Mouse (Mus musculus): ENCODE results near the gene Vmn1r114. TPM values are rescaled to one million over a fixed set of nuclear protein-coding genes. Genes with fewer than 3 reads are reported as not detected.
"Not testable (repeated sequence)": the region's sequence is repeated elsewhere in the genome, so short reads cannot be mapped to it uniquely, and the experiment has no call there.

The Vmn1r114 gene
- polyA plus RNA-seq (2014; fragmentation: Nextera tagmentation; extraction: Ambion mirVana) = not detected in 2 replicates

DNA sequence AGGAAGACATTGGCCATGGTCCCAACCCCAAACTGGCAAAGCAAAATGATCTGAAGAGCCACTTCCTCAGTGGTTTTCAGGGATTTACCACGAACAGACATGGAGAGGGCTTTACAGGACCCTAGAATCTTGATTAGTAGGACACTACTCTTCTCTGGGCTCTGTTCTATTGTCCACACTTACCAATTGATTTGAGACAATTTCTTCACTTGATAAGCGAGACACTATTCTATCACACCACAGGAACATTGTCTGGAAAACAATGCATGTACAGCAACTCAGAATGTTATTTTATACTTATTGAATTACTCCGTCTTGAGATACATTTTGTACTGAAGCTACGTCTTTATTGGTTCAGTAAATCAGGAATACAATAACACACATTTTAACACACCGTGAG lies at the start of gene Vmn1r114:
Vmn1r114 (minus strand) TSS at position 101 of the 400 bp plus-strand sequence.
- no CpG with 5 or more reads among the region's 5 CpGs for WGBS
- not testable (repeated sequence) for H3K36me3 ChIP-seq (ENCODE audit: control insufficient read depth, insufficient read depth, low read length); H3K9ac ChIP-seq (ENCODE audit: low read length); H3K27ac ChIP-seq (ENCODE audit: low read depth, low read length); DNase-seq (ENCODE audit: low spot score); H3K4me2 ChIP-seq (ENCODE audit: low read length); H3K9me3 ChIP-seq (replicated peaks; ENCODE audit: control insufficient read depth, low read length); H3K4me3 ChIP-seq (ENCODE audit: low read depth, low read length); H3K4me1 ChIP-seq (ENCODE audit: control insufficient read depth, insufficient read depth, low read length); ATAC-seq; H3K27me3 ChIP-seq (replicated peaks; ENCODE audit: control insufficient read depth, insufficient read depth, low read length)

GRCm38 (mm10) chr7:20844885-20845284 lies 32.9 kb upstream of the Vmn1r114 start, which contains the start of gene Vmn1r115:
TSS of gene Vmn1r115 (minus strand) at chr7:20844985.
- H3K4me2 ChIP-seq (ENCODE audit: low read length); H3K4me3 ChIP-seq (ENCODE audit: low read depth, low read length); H3K4me1 ChIP-seq (ENCODE audit: control insufficient read depth, insufficient read depth, low read length); H3K27me3 ChIP-seq (replicated peaks; ENCODE audit: control insufficient read depth, insufficient read depth, low read length); H3K9me3 ChIP-seq (replicated peaks; ENCODE audit: control insufficient read depth, low read length); H3K27ac ChIP-seq (ENCODE audit: low read depth, low read length); DNase-seq (ENCODE audit: low spot score); ATAC-seq; H3K9ac ChIP-seq (ENCODE audit: low read length); H3K36me3 ChIP-seq (ENCODE audit: control insufficient read depth, insufficient read depth, low read length): not testable (repeated sequence)
- 92% methylated on average over 1 of the region's 3 CpGs for WGBS

GRCm38 (mm10) chr7:20786985-20787384 lies 25.0 kb downstream of the Vmn1r114 start, which contains the start of gene Vmn1r113:
TSS of gene Vmn1r113 (plus strand) at chr7:20787285.
- WGBS = 64% methylated on average over 2 of the region's 2 CpGs
- not testable (repeated sequence) for ATAC-seq; H3K4me3 ChIP-seq (ENCODE audit: low read depth, low read length); H3K4me2 ChIP-seq (ENCODE audit: low read length); DNase-seq (ENCODE audit: low spot score); H3K36me3 ChIP-seq (ENCODE audit: control insufficient read depth, insufficient read depth, low read length); H3K4me1 ChIP-seq (ENCODE audit: control insufficient read depth, insufficient read depth, low read length); H3K27me3 ChIP-seq (replicated peaks; ENCODE audit: control insufficient read depth, insufficient read depth, low read length); H3K9me3 ChIP-seq (replicated peaks; ENCODE audit: control insufficient read depth, low read length); H3K9ac ChIP-seq (ENCODE audit: low read length); H3K27ac ChIP-seq (ENCODE audit: low read depth, low read length)

GRCm38 (mm10) chr7:20770885-20771284 lies 41.1 kb downstream of the Vmn1r114 start, which contains the start of gene Vmn1r112:
TSS of gene Vmn1r112 (plus strand) at chr7:20771185.
- no CpG with 5 or more reads among the region's 3 CpGs for WGBS
- not testable (repeated sequence) for H3K36me3 ChIP-seq (ENCODE audit: control insufficient read depth, insufficient read depth, low read length); H3K4me3 ChIP-seq (ENCODE audit: low read depth, low read length); H3K9ac ChIP-seq (ENCODE audit: low read length); H3K27me3 ChIP-seq (replicated peaks; ENCODE audit: control insufficient read depth, insufficient read depth, low read length); DNase-seq (ENCODE audit: low spot score); ATAC-seq; H3K4me2 ChIP-seq (ENCODE audit: low read length); H3K27ac ChIP-seq (ENCODE audit: low read depth, low read length); H3K9me3 ChIP-seq (replicated peaks; ENCODE audit: control insufficient read depth, low read length); H3K4me1 ChIP-seq (ENCODE audit: control insufficient read depth, insufficient read depth, low read length)

Other genes starting within 250 kb of the Vmn1r114 start
- not detected in 2 replicates for gene Gm4141, start 235.9 kb downstream of the Vmn1r114 start, polyA plus RNA-seq (2014; fragmentation: Nextera tagmentation; extraction: Ambion mirVana)
- gene Gm4513, start 213.2 kb downstream of the Vmn1r114 start, polyA plus RNA-seq (2014; fragmentation: Nextera tagmentation; extraction: Ambion mirVana) = not detected in 2 replicates
- not detected in 2 replicates for gene Vmn1r107, start 143.3 kb downstream of the Vmn1r114 start, polyA plus RNA-seq (2014; fragmentation: Nextera tagmentation; extraction: Ambion mirVana)
- not detected in 2 replicates for gene Vmn1r111, start 109.0 kb downstream of the Vmn1r114 start, polyA plus RNA-seq (2014; fragmentation: Nextera tagmentation; extraction: Ambion mirVana)
- gene Gm10668, start 81.6 kb downstream of the Vmn1r114 start, polyA plus RNA-seq (2014; fragmentation: Nextera tagmentation; extraction: Ambion mirVana) = not detected in 2 replicates
- not detected in 2 replicates for gene Vmn1r112, start 41.0 kb downstream of the Vmn1r114 start, polyA plus RNA-seq (2014; fragmentation: Nextera tagmentation; extraction: Ambion mirVana)
- not detected in 2 replicates for gene Vmn1r113, start 24.9 kb downstream of the Vmn1r114 start, polyA plus RNA-seq (2014; fragmentation: Nextera tagmentation; extraction: Ambion mirVana)
- not detected in 2 replicates for gene Vmn1r115, start 32.8 kb upstream of the Vmn1r114 start, polyA plus RNA-seq (2014; fragmentation: Nextera tagmentation; extraction: Ambion mirVana)
- gene Vmn1r116, start 60.1 kb upstream of the Vmn1r114 start, polyA plus RNA-seq (2014; fragmentation: Nextera tagmentation; extraction: Ambion mirVana) = not detected in 2 replicates
- not detected in 2 replicates for gene Vmn1r117, start 71.9 kb upstream of the Vmn1r114 start, polyA plus RNA-seq (2014; fragmentation: Nextera tagmentation; extraction: Ambion mirVana)
- not detected in 2 replicates for gene Vmn1r118, start 100.2 kb upstream of the Vmn1r114 start, polyA plus RNA-seq (2014; fragmentation: Nextera tagmentation; extraction: Ambion mirVana)
- gene Vmn1r119, start 200.3 kb upstream of the Vmn1r114 start, polyA plus RNA-seq (2014; fragmentation: Nextera tagmentation; extraction: Ambion mirVana) = not detected in 2 replicates
- not detected in 2 replicates for gene Vmn1r120, start 241.6 kb upstream of the Vmn1r114 start, polyA plus RNA-seq (2014; fragmentation: Nextera tagmentation; extraction: Ambion mirVana)